Mouse (Mus musculus) gastrocnemius, postnatal 14 days (tissue): Measurements from ENCODE around the gene Fgfr2. TPM values are rescaled to one million over a fixed set of nuclear protein-coding genes. Genes with fewer than 3 reads are reported as not detected.
"Not testable (repeated sequence)": the region's sequence is repeated elsewhere in the genome, so short reads cannot be mapped to it uniquely, and the experiment has no call there.

Source experiments
- DNase-seq: peaks from one replicate; pipeline ENCODE4 v3.0.0; 2021; ENCODE audit warnings: mixed read lengths
- intact Hi-C: fragments of 180-260 bp; cut with DNase I; formaldehyde crosslinking; loops from one replicate; pipeline ENCODE4 v1.15.1; 2025; ENCODE audit warnings: low total_unique reads
- microRNA-seq, 2 experiments: library from miRNA; unstranded; fragments of <30 nt; microRNA quantifications; one replicate each; pipeline ENCODE4 v1.2.0; 2021
- total RNA-seq, 2 experiments: library from RNA; stranded (reverse); gene quantifications; 2 replicates each; pipeline ENCODE4 v1.2.3; 2021

The Fgfr2 gene
- total RNA-seq, 2 experiments from 2014 or later: 1.2 to 1.8 TPM

DNA sequence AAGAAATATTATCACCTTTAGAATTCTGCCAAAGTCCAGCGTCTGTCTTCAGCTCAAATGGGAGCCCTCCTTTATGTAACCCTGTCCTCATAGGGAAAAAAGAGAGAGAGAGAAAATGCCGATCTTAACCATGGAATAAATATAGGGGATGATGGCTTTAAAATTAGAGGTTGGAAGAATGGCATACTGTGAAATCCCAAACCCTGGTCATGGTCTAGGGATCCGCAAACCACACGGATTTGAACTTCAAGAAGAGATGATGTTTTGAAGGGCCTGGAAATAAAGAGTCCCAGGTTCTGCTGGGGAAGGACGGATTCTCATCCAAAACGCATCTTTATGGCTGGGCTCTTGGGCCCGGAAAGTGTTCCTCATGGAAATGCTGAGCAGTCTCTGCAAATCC is 2975.9 kb downstream of the Fgfr2 start:
- DNase-seq: no peak
- intact Hi-C loops: no loop called here

DNA sequence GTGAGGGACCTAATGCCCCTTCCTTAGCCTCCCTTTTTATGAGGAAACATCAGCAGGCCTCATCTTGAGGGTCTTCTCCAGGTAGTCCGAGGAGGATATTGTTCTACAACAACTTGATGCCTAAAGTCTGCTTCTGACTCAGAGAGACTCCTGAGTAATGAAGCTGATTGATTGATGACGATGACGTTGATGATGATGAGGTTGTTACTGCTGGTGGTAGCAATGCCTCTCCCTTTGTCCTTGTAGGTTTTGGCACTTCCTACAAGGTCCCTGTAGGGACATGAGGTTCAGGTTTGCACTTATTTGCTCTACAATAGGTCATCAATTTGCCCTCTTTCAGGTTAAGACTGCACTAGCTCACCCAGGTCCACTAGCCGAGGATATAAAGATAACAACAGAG is 2977.9 kb downstream of the Fgfr2 start:
- no peak for DNase-seq
- intact Hi-C loops: no loop called here

DNA sequence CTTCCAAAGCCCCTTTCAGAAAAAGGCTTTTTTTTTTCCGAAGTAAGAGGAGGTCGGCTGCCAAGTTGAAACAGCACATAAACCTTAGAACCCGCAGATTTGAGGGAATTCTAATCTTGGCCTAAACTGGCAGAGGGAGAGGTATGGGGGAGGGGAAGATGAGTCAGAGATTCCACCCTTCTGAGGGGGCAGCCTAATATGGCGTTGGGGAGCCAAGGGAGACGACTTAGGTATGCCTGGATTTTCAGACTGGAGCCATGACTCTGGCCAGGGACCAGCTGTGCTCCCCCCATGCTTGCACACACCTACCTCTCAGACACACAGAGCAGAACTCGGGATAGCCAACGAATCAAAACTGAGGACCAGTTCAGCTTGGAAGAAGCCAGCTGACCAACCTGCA is 2979.8 kb downstream of the Fgfr2 start:
- intact Hi-C loops: no loop called here
- no peak for DNase-seq

DNA sequence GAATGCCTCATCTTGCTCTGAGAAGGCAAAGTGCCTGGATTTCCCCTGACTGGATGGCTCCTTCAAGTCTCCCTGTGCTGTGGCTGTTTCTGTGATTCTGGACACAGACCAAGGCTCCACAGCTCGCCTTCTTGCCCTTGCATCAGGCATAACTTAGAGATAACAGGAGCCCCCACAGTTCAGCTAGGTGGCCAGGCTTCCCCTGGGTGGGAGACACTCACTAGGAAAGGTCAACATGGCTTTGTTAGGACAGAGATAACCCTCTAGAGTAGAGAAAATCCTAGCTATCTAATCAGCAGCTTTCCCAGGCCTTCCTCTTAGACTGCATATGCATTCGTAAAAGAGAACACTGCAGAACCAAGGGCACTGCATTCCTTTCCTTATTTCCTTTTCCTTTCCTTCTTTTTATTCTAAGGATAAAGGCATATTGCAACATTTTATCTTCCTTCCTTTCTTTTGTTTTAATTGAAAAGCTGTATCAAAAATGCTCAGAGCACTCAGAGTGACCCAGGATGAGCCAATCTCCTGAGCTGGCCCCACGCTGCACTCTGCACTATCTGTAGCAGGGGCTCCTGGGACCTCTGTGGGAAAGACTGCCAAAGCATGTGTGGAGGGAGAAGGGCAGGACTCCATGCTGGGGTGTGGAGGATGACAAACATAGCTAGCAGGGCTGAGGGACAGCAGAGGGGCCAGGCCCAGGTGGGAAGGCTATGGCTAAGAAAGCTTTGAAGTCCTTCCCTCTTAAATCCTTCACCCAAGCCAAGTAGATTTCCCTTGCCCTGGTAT is 2981.9 kb downstream of the Fgfr2 start:
- intact Hi-C loops: no loop called here
- DNase-seq: no peak

DNA sequence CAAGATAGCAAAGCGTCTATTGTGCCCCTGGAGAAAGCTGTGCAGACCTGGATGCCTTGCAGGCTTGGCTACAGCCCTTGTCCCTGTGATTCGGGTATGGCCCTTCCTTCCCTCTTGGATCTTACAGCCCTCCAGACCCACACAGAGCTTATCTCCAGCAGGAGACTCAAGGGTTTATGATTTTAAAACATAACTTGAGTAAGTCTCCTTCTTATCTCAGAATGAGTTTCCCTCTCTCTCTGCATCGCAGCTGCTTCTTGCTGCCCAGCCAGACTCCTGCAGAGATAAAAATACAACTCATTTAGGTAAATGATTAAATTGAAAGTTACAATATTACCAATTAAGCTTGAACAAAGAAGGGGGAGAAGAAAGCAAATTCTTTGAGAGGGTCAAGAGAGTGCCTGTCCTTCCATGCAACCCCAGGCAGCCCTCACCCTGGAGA is 2988.2 kb downstream of the Fgfr2 start:
- intact Hi-C loops: no loop called here

DNA sequence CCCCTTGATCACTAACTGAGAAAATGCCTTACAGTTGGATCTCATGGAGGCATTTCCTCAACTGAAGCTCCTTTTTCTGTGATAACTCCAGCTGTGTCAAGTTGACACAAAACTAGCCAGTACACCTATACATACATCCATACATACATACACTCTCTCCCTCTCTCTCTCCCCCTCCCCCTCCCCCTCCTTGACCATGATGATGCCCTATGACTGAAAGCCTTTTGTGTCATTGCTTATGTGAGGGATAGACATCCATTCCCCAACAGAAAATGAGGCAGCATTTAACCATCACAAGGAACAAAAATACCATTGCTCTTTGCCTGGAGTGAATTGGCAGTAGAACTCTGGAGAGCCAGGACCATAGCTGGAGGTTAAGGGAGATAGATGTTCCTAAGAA is 2988.7 kb downstream of the Fgfr2 start:
- intact Hi-C loops: not testable (repeated sequence)

More for the DNA sequence above, 2988.2 kb downstream of the Fgfr2 start:
- DNase-seq: no peak

DNA sequence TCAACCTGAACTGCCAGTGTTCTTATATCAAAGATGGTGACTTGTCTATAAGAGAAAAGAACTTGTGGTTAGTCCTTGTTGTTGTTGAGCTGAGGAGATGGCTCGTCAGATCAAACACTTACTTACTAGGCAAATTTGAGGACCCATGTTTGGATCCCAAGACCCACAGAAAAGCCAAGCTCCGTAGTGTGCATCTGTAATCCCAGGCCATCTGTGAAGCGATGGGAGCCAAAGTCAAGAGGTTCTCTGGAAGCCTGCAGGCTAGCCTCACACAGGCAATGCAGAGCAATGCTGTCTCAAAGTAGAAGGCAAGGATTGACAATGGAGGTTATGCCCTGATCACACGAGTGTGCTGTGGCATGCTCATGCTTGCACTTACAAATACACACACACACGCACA is 2992.9 kb downstream of the Fgfr2 start:
- intact Hi-C loops: no loop called here
- DNase-seq: no peak

More for the DNA sequence above, 2988.7 kb downstream of the Fgfr2 start:
- DNase-seq: not testable (repeated sequence)

DNA sequence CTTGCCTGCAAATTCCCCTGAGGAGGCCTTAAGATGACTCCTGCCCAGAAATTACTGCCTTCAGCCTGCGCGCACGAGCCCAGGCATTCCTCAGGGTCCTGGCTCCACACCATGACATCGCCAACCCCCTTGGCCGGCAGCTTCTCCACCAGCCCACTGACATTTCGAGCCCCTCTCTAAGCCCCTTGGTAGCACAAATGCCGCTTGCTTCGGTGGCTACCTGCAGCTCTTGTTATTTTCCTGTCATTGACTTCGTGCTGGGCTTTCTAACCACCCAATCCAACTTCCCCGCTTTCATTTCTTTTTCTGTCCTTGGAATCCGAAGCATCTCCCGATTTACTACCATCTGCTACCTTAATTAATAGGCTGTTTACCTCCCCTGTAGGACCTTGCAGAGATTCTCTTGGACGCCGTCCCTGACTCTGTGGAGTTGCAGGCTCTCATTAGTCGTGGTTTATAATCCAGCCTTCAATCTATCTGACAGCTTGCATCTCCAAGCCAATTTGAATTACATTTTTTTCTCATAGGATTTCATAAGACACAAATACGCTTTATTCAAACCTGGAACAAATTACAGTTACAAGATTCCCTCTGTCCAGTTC is 2993.7 kb downstream of the Fgfr2 start:
- intact Hi-C loops: no loop called here
- no peak for DNase-seq

DNA sequence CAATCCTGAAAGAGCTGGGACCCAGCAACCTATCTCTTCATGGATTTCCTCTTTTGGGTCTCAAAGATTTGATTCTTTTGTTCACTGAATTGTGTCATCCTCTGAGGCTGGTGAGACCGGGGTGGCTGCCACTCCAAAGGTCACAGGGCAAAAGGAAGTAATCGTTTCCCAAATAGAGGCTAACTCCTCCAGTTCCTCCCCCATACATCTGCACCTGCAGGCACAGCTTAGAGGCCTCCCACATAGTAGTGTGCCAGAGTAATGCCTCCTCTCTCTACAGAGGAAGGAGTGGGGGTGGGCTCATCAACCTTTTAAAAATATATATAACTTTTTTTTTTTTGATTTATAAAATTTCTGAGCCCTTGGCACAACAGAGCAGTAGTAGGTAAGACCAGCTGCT is 3001.6 kb downstream of the Fgfr2 start:
- no peak for DNase-seq
- intact Hi-C loops: no loop called here

DNA sequence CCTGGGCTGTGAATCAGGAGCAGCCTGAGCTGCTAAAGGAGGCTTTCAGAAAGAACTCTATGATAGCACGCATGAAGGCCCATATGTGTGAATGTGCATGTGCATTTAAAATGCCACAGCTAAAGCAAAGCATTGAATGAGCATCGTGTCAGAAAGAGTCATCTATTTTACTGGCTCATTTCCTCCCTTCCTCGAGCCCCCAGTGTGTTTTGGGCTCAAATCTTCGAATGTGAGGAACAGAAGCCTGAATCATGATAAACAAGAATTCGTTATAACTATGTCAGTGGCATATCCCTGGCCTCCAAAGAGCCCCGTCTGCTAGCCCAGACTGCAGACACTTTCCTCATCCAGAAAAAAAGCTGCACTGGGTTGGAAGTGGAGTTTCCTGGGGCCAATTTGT is 3003.7 kb downstream of the Fgfr2 start:
- intact Hi-C loops: no loop called here

DNA sequence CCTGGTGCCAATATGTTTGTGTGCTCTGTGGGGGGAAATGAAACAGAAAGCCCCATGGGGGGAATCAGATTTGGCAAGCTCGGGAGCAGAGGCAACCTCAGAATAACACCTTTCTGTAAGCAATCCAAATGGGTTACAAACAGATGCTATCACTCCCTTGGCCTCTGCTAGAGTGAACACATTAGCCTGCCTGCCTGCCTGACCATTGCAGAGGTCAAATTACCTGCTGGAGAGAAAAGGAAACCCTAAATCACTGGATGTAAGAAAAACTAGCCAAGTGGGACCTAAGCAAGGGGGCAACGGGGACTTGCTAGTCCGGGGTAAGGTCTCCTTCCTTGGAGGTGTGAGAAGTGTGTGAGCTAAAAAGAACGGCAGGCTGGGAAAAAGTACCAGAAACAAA is 3004.4 kb downstream of the Fgfr2 start:
- intact Hi-C loops: no loop called here
- no peak for DNase-seq

More for the DNA sequence above, 3003.7 kb downstream of the Fgfr2 start:
- no peak for DNase-seq

DNA sequence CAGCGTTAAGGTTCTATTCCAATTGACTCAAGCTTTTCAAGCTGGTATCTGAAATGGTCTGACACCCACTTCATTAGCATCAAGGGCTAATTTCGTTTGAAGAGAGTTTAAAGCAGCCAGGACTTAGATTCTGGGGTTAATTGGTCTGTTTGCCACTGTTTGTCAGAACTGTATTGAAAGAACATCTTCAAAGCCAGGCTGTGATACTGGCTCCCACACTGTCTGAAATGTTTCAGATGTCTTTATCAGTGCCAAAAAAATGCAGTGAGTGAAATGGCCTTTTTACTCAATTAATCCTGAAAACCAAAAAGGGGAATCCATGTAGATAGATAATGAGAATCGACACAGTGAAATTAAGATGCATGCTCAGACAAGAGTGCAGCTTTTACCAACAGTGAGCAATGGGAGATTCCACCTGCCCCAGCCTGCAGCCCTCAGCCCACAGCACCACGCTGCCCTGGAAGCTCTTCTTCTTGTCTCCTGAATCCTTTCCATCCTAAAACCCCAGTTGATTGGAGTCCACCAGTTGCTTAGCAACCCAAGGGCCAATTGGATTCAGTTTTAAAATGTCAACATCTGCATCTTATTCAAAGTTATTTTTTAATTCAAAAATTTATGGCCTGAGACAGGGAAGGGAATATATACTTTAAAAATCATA is 3005.6 kb downstream of the Fgfr2 start:
- intact Hi-C loops: no loop called here
- no peak for DNase-seq

DNA sequence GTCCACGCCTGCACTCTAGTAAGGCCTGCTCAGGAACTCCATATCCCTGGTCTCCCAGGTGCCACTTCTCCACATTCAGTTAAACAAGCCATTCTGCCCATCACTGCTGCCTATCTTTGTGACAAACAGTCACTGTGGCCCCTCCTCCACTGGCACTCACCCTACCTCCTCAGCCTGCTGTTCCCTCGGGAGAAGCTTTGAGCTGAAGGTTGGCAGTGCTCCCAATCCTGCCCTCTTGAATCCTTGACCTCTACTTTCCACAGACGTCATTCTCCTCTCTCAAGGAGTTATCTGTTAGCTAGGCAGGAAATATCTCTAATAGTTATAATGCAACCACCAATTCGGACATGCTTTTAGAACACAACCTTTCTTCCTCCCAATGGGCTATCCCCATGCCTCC is 3008.7 kb downstream of the Fgfr2 start:
- no peak for DNase-seq

More for the DNA sequence above, 3008.7 kb downstream of the Fgfr2 start:
- intact Hi-C loops: no loop called here

Small RNAs within 50 kb of the gene (microRNA-seq; reads per million reads assigned to microRNA genes)
- 0.96 to 2.0 reads per million in 2 experiments for gene Mir7061

Other genes with a start within 250 kb of the Fgfr2 start
- gene Zranb1, start 192.2 kb downstream of the Fgfr2 start, total RNA-seq: 10 to 100 TPM; 29.7 to 37.1 TPM
- 10 to 100 TPM; 22.4 to 29.3 TPM for gene Ctbp2, start 1.0 kb upstream of the Fgfr2 start, total RNA-seq